Mouse (Mus musculus): ENCODE results near the gene Myo9b.

Gene Myo9b

GRCm38 (mm10) chr8:71392391-71392790, 119.9 kb downstream of the Myo9b start:
- peak in 1 of 2 experiments; percentile 2 for DNase-seq

DNA sequence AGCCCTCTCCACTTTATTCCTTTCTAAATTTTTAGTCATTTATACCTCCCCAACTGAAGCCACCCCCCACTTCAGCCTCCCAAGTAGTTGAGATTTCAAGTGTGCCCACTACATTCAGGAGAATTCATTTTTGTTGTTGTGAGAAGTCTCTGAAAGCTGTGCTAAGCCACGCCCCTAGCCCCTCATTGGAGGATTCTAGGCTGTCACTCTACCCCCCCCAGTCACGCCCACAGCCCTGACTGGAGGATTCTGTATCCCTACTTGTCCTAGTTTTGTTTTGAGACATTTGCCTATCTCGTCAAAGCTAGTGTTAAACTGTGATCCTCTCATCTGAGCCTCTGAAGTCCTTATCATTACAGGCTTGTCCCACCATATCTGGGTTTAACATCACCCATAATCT, 120.4 kb downstream of the Myo9b start:
- DNase-seq: peak; percentile 2 to 9

GRCm38 (mm10) chr8:71394481-71394880, 122.0 kb downstream of the Myo9b start:
- DNase-seq: no peak

DNA sequence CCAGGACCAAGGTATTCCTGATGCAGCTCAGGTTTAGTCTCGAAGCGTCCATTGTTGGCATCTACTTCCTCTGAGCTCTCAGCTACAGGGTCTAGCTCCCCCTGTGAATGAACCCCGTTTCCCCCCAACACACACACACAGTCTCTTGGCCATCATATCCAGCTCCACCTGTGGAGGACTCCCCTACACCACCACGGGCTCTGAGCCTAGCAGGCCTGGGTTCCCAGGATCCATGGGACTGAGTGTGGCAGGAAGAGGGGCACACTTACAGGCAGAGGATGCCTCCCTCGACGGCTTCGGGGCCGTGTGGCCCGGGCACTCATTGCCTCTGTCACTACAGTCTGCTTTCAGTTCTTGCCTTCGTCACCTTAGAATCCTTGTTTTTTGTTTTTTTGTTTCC, 122.6 kb downstream of the Myo9b start:
- no peak for DNase-seq

- DNase-seq: no peak
Measured at GRCm38 (mm10) chr8:71395629-71396028, 123.1 kb downstream of the Myo9b start, which contains the start of gene Ushbp1. Gene Ushbp1 (minus strand): TSS chr8:71395802.

GRCm38 (mm10) chr8:71396639-71397305, 124.3 kb downstream of the Myo9b start, which contains the start of gene Babam1:
Gene Babam1 (plus strand): TSS chr8:71396861.
- peak; percentile 92 for DNase-seq

DNA sequence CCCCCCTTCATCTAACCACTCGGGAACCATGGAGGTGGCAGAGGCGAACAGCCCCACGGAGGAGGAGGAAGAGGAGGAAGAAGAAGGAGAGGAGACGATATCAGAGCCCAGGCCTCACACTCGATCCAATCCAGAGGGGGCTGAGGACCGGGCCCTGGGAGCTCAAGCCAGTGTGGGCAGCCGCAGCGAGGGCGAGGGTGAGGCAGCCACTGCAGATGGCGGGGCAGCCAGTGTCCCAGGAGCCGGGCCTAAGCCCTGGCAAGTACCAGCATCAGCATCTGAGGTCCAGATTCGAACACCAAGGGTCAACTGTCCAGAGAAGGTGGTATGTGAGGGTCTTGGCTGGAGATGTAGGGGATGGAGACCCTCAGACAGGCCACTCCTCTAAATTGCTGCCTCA, 125.2 kb downstream of the Myo9b start:
- DNase-seq: no peak

- DNase-seq: no peak
Measured at GRCm38 (mm10) chr8:71400826-71401225, 128.3 kb downstream of the Myo9b start.

GRCm38 (mm10) chr8:71401454-71401853, 128.9 kb downstream of the Myo9b start:
- no peak for DNase-seq

- no peak for DNase-seq
Measured at GRCm38 (mm10) chr8:71402446-71402964, 130.0 kb downstream of the Myo9b start.

DNA sequence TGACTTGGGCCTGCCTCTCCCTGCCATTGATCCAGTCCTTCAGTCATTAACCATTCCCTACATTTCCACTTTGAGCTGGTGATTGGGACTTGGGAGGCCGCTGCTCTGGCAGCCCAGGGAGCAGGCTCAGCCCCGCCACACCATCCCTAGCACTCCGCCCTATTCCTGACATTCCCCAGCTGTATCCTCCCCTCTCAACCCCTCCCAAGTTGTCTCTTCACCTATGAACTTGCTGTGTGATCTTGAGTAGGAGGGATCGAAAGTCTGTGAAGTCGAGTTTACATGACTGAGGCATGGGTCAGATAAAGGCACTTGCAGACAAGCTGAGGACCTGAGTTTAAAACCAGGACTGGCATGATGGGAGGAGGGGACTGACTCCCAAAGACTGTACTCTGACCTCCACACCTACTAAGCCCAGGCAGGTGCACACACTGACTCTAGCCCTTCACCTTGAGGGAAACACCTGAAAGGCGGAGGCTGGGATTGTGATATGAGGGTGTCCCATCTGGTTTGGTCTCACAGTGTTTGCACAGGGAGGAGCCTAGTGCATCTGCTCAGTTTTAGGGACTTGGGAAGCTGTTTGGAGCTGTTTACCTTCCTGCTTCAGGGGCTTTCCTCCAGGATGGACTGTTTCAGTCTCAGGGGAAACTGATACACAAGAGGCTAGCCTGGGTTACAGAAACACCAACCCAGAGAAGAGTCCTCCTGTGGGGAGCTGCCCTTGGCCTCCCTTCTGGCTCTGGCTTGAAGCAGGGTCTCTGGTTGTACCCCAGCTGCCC, 130.8 kb downstream of the Myo9b start:
- DNase-seq: no peak

- no peak for DNase-seq
Measured at GRCm38 (mm10) chr8:71404011-71404410, 131.5 kb downstream of the Myo9b start.

GRCm38 (mm10) chr8:71404951-71405351, 132.4 kb downstream of the Myo9b start:
- DNase-seq: no peak

- DNase-seq: peak; percentile 92 to 93
Measured at GRCm38 (mm10) chr8:71405401-71406098, 133.0 kb downstream of the Myo9b start, which contains the start of gene Ankle1. Gene Ankle1 (plus strand): TSS chr8:71406010.

DNA sequence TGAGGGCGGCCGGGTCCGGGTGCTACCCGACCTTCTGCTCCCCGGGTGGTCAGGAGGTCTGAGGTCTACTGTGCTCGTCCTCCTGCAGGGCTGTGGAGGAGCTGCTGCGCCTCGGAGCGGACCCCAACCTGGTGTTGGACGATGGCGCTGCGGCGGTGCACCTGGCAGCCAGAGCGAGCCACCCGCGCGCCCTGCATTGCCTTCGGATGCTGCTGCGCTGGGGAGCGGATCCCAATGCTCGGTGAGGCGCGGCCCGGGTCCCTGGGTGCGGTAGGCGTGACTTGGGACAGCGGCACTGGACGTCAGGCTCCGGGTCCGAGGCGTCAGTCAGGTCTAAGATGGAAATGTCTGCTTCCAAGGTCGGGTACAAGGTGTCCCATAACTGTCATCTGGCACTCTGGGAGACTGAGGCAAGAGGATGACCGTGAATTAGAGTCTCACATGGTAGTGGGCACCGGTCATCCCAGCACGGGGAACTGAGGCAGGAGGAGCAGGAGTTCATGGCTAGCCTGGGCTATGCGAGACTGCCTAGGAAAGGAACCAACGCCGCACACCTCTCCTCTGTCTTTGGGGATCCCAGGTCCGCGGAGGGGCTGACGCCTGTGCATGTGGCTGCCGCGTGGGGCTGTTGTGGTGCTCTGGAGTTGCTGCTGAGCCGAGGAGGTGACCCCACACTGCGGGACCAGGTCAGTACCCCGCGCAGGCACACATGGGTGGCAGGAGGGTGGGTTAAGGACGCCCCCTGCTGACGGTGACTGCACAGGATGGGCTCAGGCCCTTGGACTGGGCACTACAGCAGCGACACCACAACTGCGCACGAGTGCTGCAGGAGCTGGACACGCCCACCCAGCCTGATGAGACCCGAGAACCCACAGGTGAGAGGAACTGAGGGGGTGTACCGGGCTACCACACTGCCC, 133.8 kb downstream of the Myo9b start:
- peak; percentile 33 to 54 for DNase-seq

DNA sequence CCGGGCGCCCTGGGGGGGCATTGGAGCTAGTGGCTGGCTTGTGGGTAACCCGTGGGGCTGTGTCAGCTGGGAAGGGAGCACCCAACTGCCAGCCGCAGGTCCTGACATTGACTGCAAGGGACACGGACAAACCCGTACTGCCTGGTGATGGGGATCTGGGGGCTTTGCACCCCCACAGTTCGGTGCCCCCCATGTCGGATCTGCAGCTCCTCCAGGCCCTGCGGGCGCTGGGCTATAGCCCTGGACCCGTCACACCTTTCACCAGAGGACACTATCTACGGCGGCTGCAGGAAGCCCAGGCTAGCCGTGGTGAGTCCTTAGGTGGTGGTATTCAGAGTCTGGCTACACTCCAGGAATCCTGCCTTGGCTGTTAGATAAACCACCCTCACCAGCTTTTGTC, 134.9 kb downstream of the Myo9b start:
- no peak for DNase-seq

DNA sequence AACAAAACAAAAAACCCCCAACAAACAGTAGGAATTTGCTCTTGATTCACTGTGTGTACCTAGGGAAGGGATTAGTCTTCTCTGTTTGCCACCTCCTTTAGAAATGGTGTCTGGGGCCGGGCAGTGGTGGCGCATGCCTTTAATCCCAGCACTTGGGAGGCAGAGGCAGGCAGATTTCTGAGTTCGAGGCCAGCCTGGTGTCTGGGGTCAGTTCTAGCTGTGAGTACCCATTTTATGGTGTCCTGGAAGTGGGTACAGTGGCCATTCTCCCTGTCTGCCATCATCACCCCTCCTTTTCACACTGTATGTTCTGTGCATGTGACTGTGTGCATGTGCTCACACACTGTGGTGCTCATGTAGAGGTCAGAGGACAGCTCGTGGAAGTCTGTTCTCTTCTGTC, 135.7 kb downstream of the Myo9b start:
- no peak for DNase-seq

Data from cerebellum, postnatal 36 days (tissue).